Mouse (Mus musculus): ENCODE measurements around the gene Agk.

- TF ChIP-seq POLR2A (IDR thresholded peaks at IDR 0.05; ENCODE audit: insufficient read length, low read depth) = no peak
- no peak for TF ChIP-seq MAX (IDR thresholded peaks at IDR 0.05; ENCODE audit: low read depth)
- TF ChIP-seq MYOD1 (IDR thresholded peaks at IDR 0.05; ENCODE audit: control insufficient read depth in 1 of 3, insufficient read length in 2 of 3, low read depth in 2 of 3) = no peak
- TF ChIP-seq TCF3 (IDR thresholded peaks at IDR 0.05; ENCODE audit: insufficient read length, low read depth) = no peak
- no peak for TF ChIP-seq USF1 (IDR thresholded peaks at IDR 0.05; ENCODE audit: low read depth)
- no peak for TF ChIP-seq POLR2AphosphoS2 (IDR thresholded peaks at IDR 0.05; ENCODE audit: insufficient read length, low read depth)
- TF ChIP-seq MYOG (IDR thresholded peaks at IDR 0.05; ENCODE audit: control insufficient read depth in 1 of 3, insufficient read depth in 1 of 3, insufficient read length in 2 of 3, low read depth in 2 of 3) = no peak
Measured at GRCm38 (mm10) chr6:40380181-40380580, 55.2 kb downstream of the Agk start.
